Mouse (Mus musculus) frontal cortex, postnatal 10 days (tissue): ENCODE data around the gene Col6a3.
A peak's percentile ranks its signal among the peaks of the same experiment; 100 is the strongest.

Source experiments
- DNase-seq, 2 experiments: peaks; one replicate each; pipeline ENCODE4 v3.0.0; 2022; ENCODE audit warnings: low spot score in 2 of 2, mixed read lengths in 1 of 2

The Col6a3 gene

DNA sequence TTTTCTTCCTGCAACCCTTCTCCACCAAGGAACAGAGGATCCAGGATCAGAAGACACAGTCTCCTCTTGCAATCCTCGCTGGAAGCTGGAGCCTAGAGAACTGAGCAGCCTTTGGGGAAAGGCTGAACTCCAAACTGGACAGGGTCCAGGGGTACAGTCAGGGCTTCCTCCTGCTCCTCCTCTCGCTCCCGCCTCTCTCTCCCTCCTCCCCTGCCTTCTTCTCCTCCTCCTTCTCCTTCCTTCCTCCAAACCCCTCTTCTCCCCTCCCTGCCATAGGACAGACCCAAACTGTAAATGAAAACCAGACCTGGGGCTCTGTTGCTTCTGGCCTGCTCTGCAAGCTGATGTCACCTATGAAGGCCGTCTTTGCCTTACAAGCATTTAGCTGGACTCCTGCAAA lies at the start of gene Col6a3:
Col6a3 (minus strand) TSS at position 136 of the 400 bp plus-strand sequence.
- peak in 1 of 2 experiments; percentile 19 for DNase-seq

GRCm38 (mm10) chr1:90885771-90886460 lies 42.1 kb upstream of the Col6a3 start:
- no peak for DNase-seq

- DNase-seq: no peak
These were observed 32.9 kb upstream of the Col6a3 start for GRCm38 (mm10) chr1:90876486-90877270.

DNA sequence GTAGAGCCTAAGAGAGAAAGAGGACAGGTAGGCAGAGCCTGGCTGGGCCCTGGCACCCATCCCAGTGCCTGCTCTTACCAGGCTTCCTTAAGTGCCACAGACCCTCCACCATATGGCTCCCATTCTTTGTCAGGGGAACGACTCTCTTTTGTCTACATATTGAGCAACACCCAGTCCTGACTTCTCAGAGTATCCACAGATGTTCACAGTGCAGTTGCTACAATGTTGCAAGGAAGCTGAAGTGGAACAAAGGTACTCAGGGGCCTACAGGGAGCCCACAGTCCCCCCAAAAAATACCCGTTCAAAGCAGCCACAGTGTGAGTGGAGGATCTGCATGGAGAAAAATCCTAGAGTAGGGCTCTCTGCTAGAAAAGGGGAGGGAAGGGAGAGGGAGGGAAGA lies 32.2 kb upstream of the Col6a3 start:
- DNase-seq: no peak

GRCm38 (mm10) chr1:90875371-90875770 lies 31.6 kb upstream of the Col6a3 start:
- DNase-seq: no peak

GRCm38 (mm10) chr1:90870581-90870980 lies 26.8 kb upstream of the Col6a3 start:
- no peak for DNase-seq

GRCm38 (mm10) chr1:90866734-90867133 lies 23.0 kb upstream of the Col6a3 start:
- DNase-seq: no peak

DNA sequence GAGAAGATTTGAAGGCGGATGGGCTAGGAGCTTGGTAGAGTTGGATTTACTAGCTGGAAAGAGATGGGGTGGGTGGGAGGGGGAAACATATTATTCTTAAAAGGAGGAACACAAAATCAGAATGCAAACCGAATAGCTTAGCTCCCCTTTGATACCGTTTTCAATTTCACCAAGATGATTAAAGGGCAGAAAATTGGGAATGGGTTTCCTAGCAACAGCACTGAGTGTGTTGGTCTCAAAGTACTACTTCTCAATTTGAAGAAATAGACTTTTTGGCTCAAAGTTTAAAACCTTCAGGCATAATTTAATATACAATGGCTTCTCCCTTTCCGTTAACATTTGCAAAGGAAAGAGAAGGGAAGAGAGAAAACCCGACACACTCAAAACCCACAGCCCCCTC lies 12.1 kb upstream of the Col6a3 start:
- no peak for DNase-seq

- DNase-seq: peak in 1 of 2 experiments; percentile 25
These were observed 6.1 kb upstream of the Col6a3 start for GRCm38 (mm10) chr1:90849836-90850235.

GRCm38 (mm10) chr1:90845206-90845605 lies 1.4 kb upstream of the Col6a3 start:
- no peak for DNase-seq

DNA sequence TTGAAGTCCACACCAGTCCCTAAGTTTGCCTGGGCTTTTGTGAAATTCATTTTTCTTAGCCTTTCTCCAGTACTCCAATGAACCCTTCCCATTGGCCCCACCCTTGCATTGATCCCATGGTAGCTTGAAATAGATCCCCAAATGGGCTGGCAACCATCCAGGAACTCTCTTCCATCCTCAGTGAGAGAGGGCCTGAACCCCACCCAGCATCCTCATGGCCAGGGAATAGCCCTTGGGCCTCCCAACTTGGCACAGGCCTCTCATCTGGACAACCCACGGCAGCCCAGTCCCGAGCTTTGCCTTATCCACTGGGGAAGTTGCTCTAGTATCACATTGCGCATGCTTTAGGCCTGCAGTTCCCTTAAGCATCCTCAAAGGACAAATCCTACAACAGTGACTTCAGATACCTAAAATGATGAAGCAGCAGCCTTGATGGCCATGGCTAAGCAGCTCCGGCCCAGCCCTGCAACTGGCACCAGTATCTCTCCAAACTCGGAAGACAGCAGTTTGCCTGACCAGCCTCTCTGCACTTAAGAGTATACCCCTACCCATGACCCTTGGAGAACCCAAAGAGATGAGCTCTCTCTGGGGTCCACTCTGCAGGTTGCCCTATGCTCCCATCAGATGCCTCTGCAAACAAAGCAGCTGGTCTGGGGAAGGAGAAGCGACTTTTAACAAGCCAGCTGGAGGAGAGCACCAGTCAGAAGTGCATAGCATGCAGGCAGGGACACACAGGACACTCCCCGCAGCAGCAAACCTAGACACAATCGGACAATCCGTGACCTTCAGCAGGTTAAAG lies 783 bp downstream of the Col6a3 start:
- no peak for DNase-seq

DNA sequence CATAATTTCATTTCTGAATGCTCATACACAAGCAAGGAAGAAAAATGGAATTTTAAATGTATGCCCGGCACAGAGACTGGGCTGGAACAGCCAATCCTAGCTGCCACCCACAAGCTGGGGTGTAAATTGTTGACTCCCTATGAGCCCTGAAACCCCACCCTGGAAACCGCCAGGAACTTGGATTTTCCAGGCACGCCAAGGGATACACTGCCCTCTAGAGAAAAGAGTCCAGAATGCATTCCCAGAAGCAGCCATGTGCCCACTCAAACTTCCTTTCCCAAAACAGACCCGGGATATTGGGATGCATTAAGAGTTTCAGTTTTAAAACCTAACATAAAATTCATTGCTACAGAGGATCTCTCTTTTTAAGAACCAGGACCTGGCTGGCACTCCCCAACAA lies 3.5 kb downstream of the Col6a3 start:
- DNase-seq: peak; percentile 37 to 57

- DNase-seq: no peak
These were observed 5.1 kb downstream of the Col6a3 start for GRCm38 (mm10) chr1:90838657-90839056.

GRCm38 (mm10) chr1:90838221-90838620 lies 5.5 kb downstream of the Col6a3 start:
- peak; percentile 37 to 55 for DNase-seq

- no peak for DNase-seq
These were observed 7.5 kb downstream of the Col6a3 start for GRCm38 (mm10) chr1:90836178-90836740.

- DNase-seq: no peak
These were observed 9.1 kb downstream of the Col6a3 start for GRCm38 (mm10) chr1:90834701-90835100.

- DNase-seq: no peak
These were observed 13.8 kb downstream of the Col6a3 start for GRCm38 (mm10) chr1:90830006-90830405.

DNA sequence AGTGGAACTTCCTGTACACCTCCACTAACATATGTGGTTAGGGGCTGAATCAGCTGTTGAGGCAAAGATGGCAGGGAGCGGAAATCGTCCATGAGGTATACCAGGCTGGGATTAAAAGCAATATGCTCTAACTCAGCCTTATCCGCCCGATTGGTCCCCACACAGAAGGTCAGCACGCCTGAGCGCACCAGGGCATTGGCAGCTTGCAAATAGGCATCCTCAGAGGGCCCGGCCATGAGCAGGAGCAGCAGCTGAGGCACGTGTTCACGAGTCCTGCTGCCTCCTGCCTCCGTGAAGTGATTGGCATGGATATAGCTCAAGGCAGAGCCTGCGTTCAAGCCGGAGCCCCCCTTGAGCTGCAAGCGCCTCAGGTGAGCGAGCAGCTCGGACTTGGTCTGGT lies 30.5 kb downstream of the Col6a3 start:
- DNase-seq: no peak

DNA sequence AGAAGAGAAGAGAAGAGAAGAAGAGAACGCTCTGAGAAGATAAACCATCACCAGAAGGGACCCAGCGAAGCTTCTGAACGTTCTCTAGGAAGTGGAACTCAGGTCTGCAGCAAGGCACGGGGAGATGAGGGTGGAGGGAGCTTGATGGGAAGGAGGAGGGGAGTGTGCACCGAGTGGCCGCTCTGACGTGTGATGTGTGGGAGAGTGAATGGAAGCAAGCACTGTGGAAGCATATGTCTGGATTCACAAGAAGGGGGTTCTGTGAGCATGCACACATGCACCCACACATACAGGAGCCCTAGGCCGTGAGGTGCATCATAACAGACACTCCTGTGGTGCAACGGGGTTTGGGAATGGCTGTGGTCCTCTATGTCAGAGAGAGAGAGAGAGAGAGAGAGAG lies 34.8 kb downstream of the Col6a3 start:
- DNase-seq: no peak

GRCm38 (mm10) chr1:90803104-90803503 lies 40.7 kb downstream of the Col6a3 start:
- DNase-seq: no peak

DNA sequence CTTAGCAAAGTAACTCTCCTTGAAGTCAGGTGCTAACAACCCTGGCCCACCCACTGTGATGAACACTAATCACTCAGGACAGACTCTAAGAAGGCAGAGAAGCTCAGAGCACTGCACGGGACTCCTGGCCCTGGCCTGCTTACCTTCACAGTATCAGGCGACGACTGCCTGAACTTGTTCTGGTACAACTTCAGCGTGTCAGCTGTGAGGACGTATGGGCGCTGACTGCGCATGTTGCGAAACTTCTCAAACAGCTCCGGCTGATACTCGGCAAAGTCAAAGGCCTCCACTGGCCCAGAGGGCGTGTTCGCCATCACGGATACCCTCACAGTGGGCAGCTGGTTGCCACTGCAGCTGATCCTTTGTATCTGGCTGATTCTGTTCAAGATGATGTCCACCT lies 42.7 kb downstream of the Col6a3 start:
- DNase-seq: no peak

DNA sequence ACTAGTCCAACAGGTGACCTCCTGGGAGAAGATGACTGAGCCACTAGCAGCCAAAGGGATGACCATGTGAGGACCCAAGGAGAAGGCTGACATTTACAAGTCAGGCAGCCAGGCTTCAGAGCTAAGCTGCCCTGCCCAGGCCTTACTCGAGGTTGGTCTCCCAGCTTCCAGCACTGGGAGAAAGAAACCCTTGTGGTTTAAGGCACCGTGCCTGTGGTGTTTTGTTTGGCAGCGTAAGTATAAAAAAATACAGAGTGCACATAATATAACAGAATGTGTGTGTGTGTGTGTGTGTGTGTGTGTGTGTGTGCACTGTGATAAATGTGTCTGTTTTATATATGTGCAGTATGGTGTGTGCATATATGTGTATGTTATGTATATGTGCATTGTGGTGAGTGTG lies 43.3 kb downstream of the Col6a3 start:
- no peak for DNase-seq
